Mouse (Mus musculus): ENCODE measurements around the gene Efcab6.

DNA sequence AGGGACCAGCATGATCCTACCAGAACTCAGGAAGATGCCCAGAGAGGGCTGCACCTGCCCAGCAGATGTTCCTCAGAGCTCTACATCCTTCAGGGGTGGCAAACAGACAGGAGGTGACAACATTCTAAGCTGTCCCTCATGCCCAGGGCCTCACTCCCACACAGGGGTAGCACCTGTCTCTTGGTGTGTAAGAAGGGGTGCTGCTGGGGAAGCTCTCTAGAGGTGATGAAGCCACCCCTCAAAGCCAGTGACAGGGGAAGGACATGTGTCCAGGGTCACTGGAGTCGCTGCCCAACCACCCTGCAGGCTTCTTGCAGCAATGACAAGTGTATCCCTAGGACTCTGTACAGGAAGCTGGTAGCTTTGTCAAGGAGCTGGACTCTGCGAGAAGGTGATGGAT is 130.4 kb downstream of the Efcab6 start:
- TF ChIP-seq POLR2A (IDR thresholded peaks at IDR 0.05; ENCODE audit: borderline replicate concordance, extremely low read depth, low read depth, low read length) (no peak), CTCF (IDR thresholded peaks at IDR 0.05; ENCODE audit: insufficient read depth, low read length) (no peak)
